Mouse (Mus musculus): ENCODE data around the gene Limd1.

DNA sequence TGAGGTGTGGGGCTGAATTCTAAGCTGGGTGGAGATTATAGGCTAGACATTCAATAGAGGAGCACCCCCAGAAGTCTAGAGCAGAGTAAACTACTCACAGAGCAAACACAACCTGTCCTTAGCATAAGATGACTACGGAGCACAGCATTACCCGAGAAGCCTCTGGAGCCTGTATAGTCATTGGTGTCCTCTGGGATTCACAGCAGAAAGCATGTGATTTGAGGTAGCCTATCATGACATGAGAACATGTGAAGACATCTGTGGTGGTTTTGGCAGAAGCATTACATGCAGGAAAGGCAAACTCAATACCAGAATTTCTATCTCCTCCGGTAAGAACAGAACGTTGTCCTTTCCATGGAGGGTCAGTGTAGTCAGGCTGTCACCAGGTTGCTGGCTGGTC lies 7.1 kb downstream of the Limd1 start:
- no peak for TF ChIP-seq CTCF (IDR thresholded peaks at IDR 0.05; ENCODE audit: extremely low read depth, insufficient read depth, low read length)
- no peak for TF ChIP-seq POLR2A (IDR thresholded peaks at IDR 0.05; ENCODE audit: extremely low read depth, insufficient read depth, low read length)

Data from cortical plate, adult 2 months (tissue).